Mouse (Mus musculus): Measurements from ENCODE around the gene Raph1. TPM values are rescaled to one million over a fixed set of nuclear protein-coding genes. Genes with fewer than 3 reads are reported as not detected.
A peak's percentile ranks its signal among the peaks of the same experiment; 100 is the strongest.
"Not testable (repeated sequence)": the region's sequence is repeated elsewhere in the genome, so short reads cannot be mapped to it uniquely, and the experiment has no call there.

The Raph1 gene
- total RNA-seq, 2 experiments from 2014 or later = 2.5 to 15.5 TPM

DNA sequence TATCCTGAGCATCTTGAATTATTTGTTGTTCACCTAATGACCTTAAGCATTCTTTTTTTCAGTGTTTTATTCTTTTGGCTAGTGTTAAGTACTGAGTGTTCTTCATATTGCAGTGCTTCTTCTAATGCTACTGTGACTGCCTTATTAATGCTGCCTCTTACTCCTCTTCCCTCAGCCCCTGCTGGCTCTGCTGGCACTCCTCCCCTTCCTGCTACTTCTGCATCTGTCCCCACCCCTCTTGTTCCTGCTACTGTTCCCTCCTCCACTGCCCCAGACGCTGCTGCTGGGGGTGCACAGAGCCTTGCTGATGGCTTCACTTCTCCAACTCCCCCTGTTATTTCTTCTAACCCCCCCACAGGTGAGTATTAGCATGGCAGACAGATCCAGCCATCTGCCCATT is 117.0 kb downstream of the Raph1 start:
- 0 out of 2 replicates have a peak, but pooled peaks have one; percentile 32 for ATAC-seq (replicated peaks; ENCODE audit: poor library complexity)

DNA sequence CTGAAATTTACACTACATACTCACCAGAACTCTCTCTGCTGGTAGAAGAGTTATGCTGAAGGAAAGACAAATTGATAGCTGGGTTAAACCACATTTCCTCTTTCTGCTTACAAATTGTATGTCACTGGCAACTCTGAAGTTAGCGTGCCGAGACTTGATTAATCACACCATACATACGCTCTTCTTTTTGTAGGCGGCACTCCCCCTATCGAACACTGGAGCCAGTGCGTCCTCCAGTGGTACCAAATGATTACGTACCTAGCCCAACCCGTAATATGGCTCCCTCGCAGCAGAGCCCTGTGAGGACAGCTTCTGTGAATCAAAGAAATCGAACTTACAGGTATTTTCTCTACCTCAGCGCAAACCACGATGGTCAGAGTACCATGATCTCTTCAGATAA is 119.8 kb downstream of the Raph1 start:
- peak; percentile 99 for ATAC-seq (replicated peaks; ENCODE audit: poor library complexity)

DNA sequence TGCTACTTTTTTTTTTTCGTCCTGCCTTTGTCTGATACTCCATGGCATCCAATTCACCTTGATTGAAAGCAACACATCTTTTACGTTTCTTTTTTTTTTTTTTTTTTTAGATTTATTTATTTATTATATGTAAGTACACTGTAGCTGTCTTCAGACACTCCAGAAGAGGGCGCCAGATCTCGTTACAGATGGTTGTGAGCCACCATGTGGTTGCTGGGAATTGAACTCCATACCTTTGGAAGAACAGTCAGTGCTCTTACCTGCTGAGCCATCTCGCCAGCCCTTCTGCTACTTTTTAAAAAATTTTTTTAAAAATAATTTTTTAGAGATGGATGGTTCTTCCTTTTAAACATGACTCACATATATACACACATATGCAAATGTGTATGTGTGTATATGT is 125.5 kb downstream of the Raph1 start:
- ATAC-seq (replicated peaks; ENCODE audit: poor library complexity) = not testable (repeated sequence)

DNA sequence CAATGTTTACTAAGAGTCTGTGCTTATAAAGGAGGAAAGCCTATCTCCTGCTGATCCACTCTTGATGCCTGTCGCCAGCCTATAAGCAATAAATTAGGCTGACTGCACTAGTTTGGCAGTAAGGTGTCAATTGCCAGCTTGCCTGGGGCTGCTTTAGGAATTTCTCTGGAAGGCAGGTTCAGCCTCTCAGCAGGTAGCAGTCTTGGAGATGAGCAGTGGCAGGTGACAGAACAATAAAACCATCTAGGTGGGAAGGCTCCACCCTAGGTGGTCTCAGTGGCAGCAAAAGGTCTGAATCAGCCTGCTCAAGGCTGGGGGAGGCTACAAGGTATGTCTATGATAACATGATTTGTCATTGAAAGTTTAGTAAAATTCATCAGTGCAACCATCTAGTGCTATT is 134.4 kb downstream of the Raph1 start:
- no peak for ATAC-seq (replicated peaks; ENCODE audit: poor library complexity)

Other genes with a start within 250 kb of the Raph1 start
- 17.8 and 21.7 TPM in 2 replicates for gene Cyp20a1, start 223.8 kb downstream of the Raph1 start, total RNA-seq (2015)
- gene Cyp20a1, start 223.8 kb downstream of the Raph1 start, total RNA-seq (2017) = 24.6 and 29.3 TPM in 2 replicates
- gene Abi2, start 157.5 kb downstream of the Raph1 start, total RNA-seq (2015) = 19.4 and 21.9 TPM in 2 replicates
- 13.5 and 15.5 TPM in 2 replicates for gene Abi2, start 157.5 kb downstream of the Raph1 start, total RNA-seq (2017)
- gene Cd28, start 149.7 kb upstream of the Raph1 start, total RNA-seq (2015) = 2.1 and 2.2 TPM in 2 replicates
- 1.1 and 1.7 TPM in 2 replicates for gene Cd28, start 149.7 kb upstream of the Raph1 start, total RNA-seq (2017)